Mouse (Mus musculus): ENCODE results near the gene Pkn3. TPM values are rescaled to one million over a fixed set of nuclear protein-coding genes. Genes with fewer than 3 reads are reported as not detected.
"Not testable (repeated sequence)": the region's sequence is repeated elsewhere in the genome, so short reads cannot be mapped to it uniquely, and the experiment has no call there.

Gene Pkn3
- polyA plus RNA-seq (2012; rRNA removed): 9.2 and 13.2 TPM in 2 replicates

- under 1% methylated on average over 53 of the region's 53 CpGs for WGBS
- no peak for DNase-seq (ENCODE audit: low read depth, low spot score)
Observed at GRCm38 (mm10) chr2:30077502-30078348, at the start of gene Pkn3. Gene Pkn3 (plus strand): TSS chr2:30077684.

GRCm38 (mm10) chr2:30032244-30032846 lies 45.1 kb upstream of the Pkn3 start:
- no peak for DNase-seq (ENCODE audit: low read depth, low spot score)
- 55% methylated on average over 11 of the region's 11 CpGs for WGBS

GRCm38 (mm10) chr2:30032957-30033356 lies 44.5 kb upstream of the Pkn3 start:
- DNase-seq (ENCODE audit: low read depth, low spot score): no peak
- 73% methylated on average over 6 of the region's 6 CpGs for WGBS

- DNase-seq (ENCODE audit: low read depth, low spot score): no peak
- 81% methylated on average over 2 of the region's 2 CpGs for WGBS
Observed at GRCm38 (mm10) chr2:30037762-30038161, 39.7 kb upstream of the Pkn3 start.

GRCm38 (mm10) chr2:30038370-30038769 lies 39.1 kb upstream of the Pkn3 start:
- 96% methylated on average over 10 of the region's 10 CpGs for WGBS
- no peak for DNase-seq (ENCODE audit: low read depth, low spot score)

- DNase-seq (ENCODE audit: low read depth, low spot score): no peak
Observed at GRCm38 (mm10) chr2:30039687-30040086, 37.8 kb upstream of the Pkn3 start.

GRCm38 (mm10) chr2:30042445-30042844 lies 35.0 kb upstream of the Pkn3 start:
- 4% methylated on average over 4 of the region's 4 CpGs for WGBS
- no peak for DNase-seq (ENCODE audit: low read depth, low spot score)

- no peak for DNase-seq (ENCODE audit: low read depth, low spot score)
- 90% methylated on average over 5 of the region's 5 CpGs for WGBS
Observed at GRCm38 (mm10) chr2:30044550-30044949, 32.9 kb upstream of the Pkn3 start.

GRCm38 (mm10) chr2:30047127-30047526 lies 30.4 kb upstream of the Pkn3 start:
- no peak for DNase-seq (ENCODE audit: low read depth, low spot score)
- WGBS: 98% methylated on average over 6 of the region's 6 CpGs

GRCm38 (mm10) chr2:30048101-30048501 lies 29.4 kb upstream of the Pkn3 start:
- DNase-seq (ENCODE audit: low read depth, low spot score): no peak
- 45% methylated on average over 11 of the region's 11 CpGs for WGBS

GRCm38 (mm10) chr2:30048699-30049388 lies 28.6 kb upstream of the Pkn3 start, which contains the start of gene Wdr34:
Gene Wdr34 (minus strand): TSS chr2:30048881.
- DNase-seq (ENCODE audit: low read depth, low spot score): peak; percentile 88
- WGBS: under 1% methylated on average over 54 of the region's 54 CpGs

GRCm38 (mm10) chr2:30049831-30050230 lies 27.7 kb upstream of the Pkn3 start:
- no peak for DNase-seq (ENCODE audit: low read depth, low spot score)
- WGBS: 79% methylated on average over 3 of the region's 3 CpGs

GRCm38 (mm10) chr2:30051992-30052761 lies 25.3 kb upstream of the Pkn3 start:
- 26% methylated on average over 6 of the region's 6 CpGs for WGBS
- DNase-seq (ENCODE audit: low read depth, low spot score): no peak

- 90% methylated on average over 3 of the region's 3 CpGs for WGBS
- DNase-seq (ENCODE audit: low read depth, low spot score): not testable (repeated sequence)
Observed at GRCm38 (mm10) chr2:30055310-30055709, 22.2 kb upstream of the Pkn3 start.

GRCm38 (mm10) chr2:30056736-30057135 lies 20.7 kb upstream of the Pkn3 start:
- 82% methylated on average over 3 of the region's 3 CpGs for WGBS
- DNase-seq (ENCODE audit: low read depth, low spot score): no peak

GRCm38 (mm10) chr2:30057223-30057904 lies 20.1 kb upstream of the Pkn3 start, which contains the start of gene Set:
Gene Set (plus strand): TSS chr2:30057378.
- DNase-seq (ENCODE audit: low read depth, low spot score): no peak
- WGBS: 35% methylated on average over 12 of the region's 12 CpGs

GRCm38 (mm10) chr2:30058418-30058817 lies 19.1 kb upstream of the Pkn3 start:
- no peak for DNase-seq (ENCODE audit: low read depth, low spot score)
- WGBS: 69% methylated on average over 5 of the region's 5 CpGs

- 9% methylated on average over 37 of the region's 37 CpGs for WGBS
- no peak for DNase-seq (ENCODE audit: low read depth, low spot score)
Observed at GRCm38 (mm10) chr2:30061215-30062166, 16.0 kb upstream of the Pkn3 start.
